Mouse (Mus musculus): Measurements from ENCODE around the gene Ryr1.
A peak's percentile ranks its signal among the peaks of the same experiment; 100 is the strongest.

- peak; percentile 7; the same call in 1 of the 2 replicates for TF ChIP-seq POLR2A (IDR thresholded peaks at IDR 0.05; ENCODE audit: control insufficient read depth, low read depth, low read length)
- no peak for TF ChIP-seq CTCF (IDR thresholded peaks at IDR 0.05; ENCODE audit: control insufficient read depth, insufficient read depth, insufficient replicate concordance, low read depth, low read length)
These were observed 46.0 kb upstream of the Ryr1 start for GRCm38 (mm10) chr7:29170755-29171561.
